Mouse (Mus musculus) ovary, postnatal 36 days (tissue): ENCODE data around the gene Plcb4.
"Not testable (repeated sequence)": the region's sequence is repeated elsewhere in the genome, so short reads cannot be mapped to it uniquely, and the experiment has no call there.

Experiments used
- DNase-seq: peaks from one replicate; pipeline ENCODE4 v3.0.0; 2022; ENCODE audit warnings: low spot score, mixed read lengths

Plcb4 gene

GRCm38 (mm10) chr2:135954760-135955548, 296.1 kb downstream of the Plcb4 start:
- DNase-seq: no peak

GRCm38 (mm10) chr2:135955796-135956195, 297.0 kb downstream of the Plcb4 start:
- DNase-seq: no peak

- DNase-seq: peak; percentile 54
These were observed 298.9 kb downstream of the Plcb4 start for GRCm38 (mm10) chr2:135957689-135958088.

GRCm38 (mm10) chr2:135958453-135958852, 299.6 kb downstream of the Plcb4 start:
- no peak for DNase-seq

GRCm38 (mm10) chr2:135963089-135963488, 304.3 kb downstream of the Plcb4 start:
- no peak for DNase-seq

GRCm38 (mm10) chr2:135966871-135967557, 308.2 kb downstream of the Plcb4 start:
- DNase-seq: peak; percentile 26

GRCm38 (mm10) chr2:135968159-135968558, 309.3 kb downstream of the Plcb4 start:
- DNase-seq: no peak

- no peak for DNase-seq
These were observed 312.1 kb downstream of the Plcb4 start for GRCm38 (mm10) chr2:135970902-135971301.

GRCm38 (mm10) chr2:135975978-135976377, 317.2 kb downstream of the Plcb4 start:
- no peak for DNase-seq

- no peak for DNase-seq
These were observed 320.0 kb downstream of the Plcb4 start for GRCm38 (mm10) chr2:135978790-135979189.

- DNase-seq: no peak
These were observed 321.6 kb downstream of the Plcb4 start for GRCm38 (mm10) chr2:135980428-135980827.

- DNase-seq: no peak
These were observed 325.2 kb downstream of the Plcb4 start for GRCm38 (mm10) chr2:135983972-135984371.

GRCm38 (mm10) chr2:135985536-135986265, 326.9 kb downstream of the Plcb4 start:
- no peak for DNase-seq

- not testable (repeated sequence) for DNase-seq
These were observed 329.7 kb downstream of the Plcb4 start for GRCm38 (mm10) chr2:135988475-135988874.

- DNase-seq: not testable (repeated sequence)
These were observed 331.9 kb downstream of the Plcb4 start for GRCm38 (mm10) chr2:135990686-135991085.

- no peak for DNase-seq
These were observed 334.5 kb downstream of the Plcb4 start for GRCm38 (mm10) chr2:135993314-135993713.

- no peak for DNase-seq
These were observed 336.4 kb downstream of the Plcb4 start for GRCm38 (mm10) chr2:135995196-135995595.

GRCm38 (mm10) chr2:135996936-135997335, 338.1 kb downstream of the Plcb4 start:
- no peak for DNase-seq

- no peak for DNase-seq
These were observed 338.7 kb downstream of the Plcb4 start for GRCm38 (mm10) chr2:135997361-135998150.

GRCm38 (mm10) chr2:135998886-135999285, 340.1 kb downstream of the Plcb4 start:
- no peak for DNase-seq

GRCm38 (mm10) chr2:135999361-135999760, 340.6 kb downstream of the Plcb4 start:
- DNase-seq: no peak

GRCm38 (mm10) chr2:136000933-136001332, 342.1 kb downstream of the Plcb4 start:
- DNase-seq: no peak
